Mouse (Mus musculus): ENCODE measurements around the gene Ppp2r5e. TPM values are rescaled to one million over a fixed set of nuclear protein-coding genes. Genes with fewer than 3 reads are reported as not detected.

The Ppp2r5e gene
- polyA plus RNA-seq, 1 experiment from 2014 or later, result 10.1 TPM

DNA sequence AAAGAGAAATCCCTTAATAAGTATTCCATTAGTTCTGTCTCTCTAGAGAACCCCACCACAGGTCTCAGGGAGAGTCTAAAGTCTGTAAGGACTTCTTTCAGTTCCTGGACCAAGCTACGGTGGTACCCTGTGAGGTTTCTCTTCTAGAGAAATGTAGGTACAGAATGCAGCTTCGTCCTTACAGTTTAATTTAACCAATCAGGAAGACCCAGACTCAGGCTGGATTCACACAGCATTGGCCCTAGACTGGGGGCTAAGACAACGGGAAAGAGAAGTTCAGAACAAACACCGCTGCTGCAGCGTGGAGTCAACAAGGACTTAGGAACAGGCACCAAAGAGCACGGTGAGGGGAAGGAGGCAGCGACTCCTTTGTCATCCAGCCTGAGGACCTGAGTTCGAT is 20.8 kb upstream of the Ppp2r5e start:
- Histone ChIP-seq H3K9ac (replicated peaks; ENCODE audit: low read length) (no peak overlapping the region), H3K4me3 (ENCODE audit: low read length) (no peak overlapping the region), H3K36me3 (ENCODE audit: insufficient read depth, low read length) (no peaks in the 10 kb centered on the region), H3K27me3 (ENCODE audit: insufficient read depth, low read length) (no peaks in the 10 kb centered on the region), H3K4me1 (ENCODE audit: insufficient read depth, low read length) (peaks cover 7% of the 10 kb centered on the region; the same call in 1 of the 2 replicates), H3K9me3 (ENCODE audit: low read length) (peaks cover 1% of the 10 kb centered on the region; the same call in 1 of the 2 replicates), H3K4me2 (replicated peaks; ENCODE audit: low read depth, low read length) (no peak overlapping the region), H3K27ac (ENCODE audit: low read length) (no peak overlapping the region)
- ATAC-seq (ENCODE audit: low FRiP score, low TSS enrichment), result 0 out of 2 replicates have a peak, but pooled peaks have one; percentile 6
- 66% methylated on average over 8 of the region's 8 CpGs for whole genome bisulfite sequencing

DNA sequence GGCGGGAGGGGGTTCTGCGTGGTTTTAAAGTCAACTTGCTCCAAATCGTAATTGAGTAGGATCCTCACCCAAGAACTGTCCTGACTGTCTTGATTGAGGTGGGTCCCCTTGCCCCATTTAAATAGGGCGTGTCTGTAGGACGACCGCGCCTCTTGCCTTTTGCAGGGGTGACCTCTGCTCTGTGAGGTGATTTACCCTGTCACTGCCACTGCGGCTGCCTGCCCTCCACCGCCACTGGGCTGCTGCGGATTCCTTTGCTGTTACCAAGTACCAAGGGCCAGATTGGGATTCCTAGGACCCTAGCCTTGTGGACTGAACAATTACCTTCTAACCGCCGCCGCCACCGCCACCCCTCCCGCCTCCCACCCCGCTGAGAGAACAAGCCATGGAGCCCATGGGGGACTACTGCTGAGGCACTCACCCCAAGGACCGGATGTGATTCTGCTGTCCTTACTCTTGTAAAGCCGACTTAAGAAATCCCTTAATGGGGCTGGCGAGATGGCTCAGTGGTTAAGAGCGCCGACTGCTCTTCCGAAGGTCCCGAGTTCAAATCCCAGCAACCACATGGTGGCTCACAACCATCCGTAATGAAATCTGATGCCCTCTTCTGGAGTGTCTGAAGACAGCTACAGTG is 20.2 kb upstream of the Ppp2r5e start:
- no peak overlapping the region for H3K27ac ChIP-seq (ENCODE audit: low read length)
- peak overlapping the region; percentile 57 for H3K4me2 ChIP-seq (replicated peaks; ENCODE audit: low read depth, low read length)
- H3K27me3 ChIP-seq (ENCODE audit: insufficient read depth, low read length), result no peaks in the 10 kb centered on the region
- 5% methylated on average over 23 of the region's 24 CpGs for WGBS
- peak overlapping the region; percentile 46; the same call in 1 of the 2 replicates for H3K9ac ChIP-seq (replicated peaks; ENCODE audit: low read length)
- ATAC-seq (ENCODE audit: low FRiP score, low TSS enrichment), result peak; percentile 92
- H3K4me1 ChIP-seq (ENCODE audit: insufficient read depth, low read length), result peaks cover 7% of the 10 kb centered on the region; the same call in 1 of the 2 replicates
- peak overlapping the region; percentile 29 for H3K4me3 ChIP-seq (ENCODE audit: low read length)
- H3K9me3 ChIP-seq (ENCODE audit: low read length), result no peaks in the 10 kb centered on the region
- no peaks in the 10 kb centered on the region for H3K36me3 ChIP-seq (ENCODE audit: insufficient read depth, low read length)

DNA sequence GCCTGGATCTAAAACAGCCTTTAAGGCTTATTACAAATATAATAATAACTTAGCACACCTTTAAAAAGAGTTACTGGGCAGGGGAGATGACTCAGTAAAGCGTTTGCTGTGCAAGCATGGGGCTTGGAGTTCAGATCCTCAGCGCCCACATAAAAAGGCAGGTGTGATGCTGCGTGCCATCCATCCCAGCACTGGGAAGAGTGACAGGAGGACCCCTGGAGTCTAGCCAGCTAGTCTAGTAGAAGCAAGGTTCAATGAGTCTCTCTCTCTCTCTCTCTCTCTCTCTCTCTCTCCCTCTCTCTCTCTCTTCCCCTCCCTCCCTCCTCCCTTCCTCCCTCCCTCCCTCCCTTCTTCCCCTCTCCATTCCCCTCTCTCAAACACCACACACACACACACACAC is 19.5 kb upstream of the Ppp2r5e start:
- no peaks in the 10 kb centered on the region for H3K36me3 ChIP-seq (ENCODE audit: insufficient read depth, low read length)
- H3K4me3 ChIP-seq (ENCODE audit: low read length), result no peak overlapping the region
- ATAC-seq (ENCODE audit: low FRiP score, low TSS enrichment), result 0 out of 2 replicates have a peak, but pooled peaks have one; percentile 39
- WGBS, result 76% methylated on average over 3 of the region's 3 CpGs
- H3K4me2 ChIP-seq (replicated peaks; ENCODE audit: low read depth, low read length), result peak overlapping the region; percentile 57
- H3K27ac ChIP-seq (ENCODE audit: low read length), result no peak overlapping the region
- peaks cover 7% of the 10 kb centered on the region; the same call in 1 of the 2 replicates for H3K4me1 ChIP-seq (ENCODE audit: insufficient read depth, low read length)
- H3K27me3 ChIP-seq (ENCODE audit: insufficient read depth, low read length), result no peaks in the 10 kb centered on the region
- no peak overlapping the region for H3K9ac ChIP-seq (replicated peaks; ENCODE audit: low read length)
- no peaks in the 10 kb centered on the region for H3K9me3 ChIP-seq (ENCODE audit: low read length)

GRCm38 (mm10) chr12:75612711-75613110 is 16.7 kb upstream of the Ppp2r5e start:
- Histone ChIP-seq H3K4me1 (ENCODE audit: insufficient read depth, low read length) (peaks cover 7% of the 10 kb centered on the region; the same call in 1 of the 2 replicates), H3K27me3 (ENCODE audit: insufficient read depth, low read length) (no peaks in the 10 kb centered on the region), H3K36me3 (ENCODE audit: insufficient read depth, low read length) (no peaks in the 10 kb centered on the region), H3K27ac (ENCODE audit: low read length) (no peak overlapping the region), H3K9ac (replicated peaks; ENCODE audit: low read length) (no peak overlapping the region), H3K9me3 (ENCODE audit: low read length) (no peaks in the 10 kb centered on the region), H3K4me3 (ENCODE audit: low read length) (no peak overlapping the region), H3K4me2 (replicated peaks; ENCODE audit: low read depth, low read length) (no peak overlapping the region)
- WGBS, result 72% methylated on average over 7 of the region's 7 CpGs
- ATAC-seq (ENCODE audit: low FRiP score, low TSS enrichment), result no peak

DNA sequence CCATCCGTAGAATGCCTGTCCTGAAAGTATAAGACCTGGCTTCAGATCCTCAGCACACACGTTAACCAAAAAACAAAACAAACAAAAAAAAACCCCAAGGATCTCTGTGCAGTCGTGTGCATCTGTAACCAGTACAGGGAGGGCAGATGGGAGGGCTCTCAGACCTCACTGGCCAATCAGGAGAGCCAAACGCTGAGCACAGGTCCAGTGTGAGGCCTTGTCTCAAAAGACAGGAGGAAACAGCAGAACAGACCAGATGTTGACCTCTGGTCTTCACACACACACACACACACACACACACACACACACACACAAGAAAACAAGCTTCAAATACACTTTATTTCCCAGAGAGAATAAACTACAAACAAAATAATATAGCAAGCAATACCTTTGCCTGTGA is 3.4 kb upstream of the Ppp2r5e start:
- 13% methylated on average over 4 of the region's 4 CpGs for WGBS
- H3K27ac ChIP-seq (ENCODE audit: low read length), result no peak overlapping the region
- ATAC-seq (ENCODE audit: low FRiP score, low TSS enrichment), result no peak
- H3K4me3 ChIP-seq (ENCODE audit: low read length), result no peak overlapping the region
- no peak overlapping the region for H3K4me2 ChIP-seq (replicated peaks; ENCODE audit: low read depth, low read length)
- H3K9ac ChIP-seq (replicated peaks; ENCODE audit: low read length), result no peak overlapping the region; the same call in 1 of the 2 replicates
- no peaks in the 10 kb centered on the region for H3K27me3 ChIP-seq (ENCODE audit: insufficient read depth, low read length)
- H3K36me3 ChIP-seq (ENCODE audit: insufficient read depth, low read length), result no peaks in the 10 kb centered on the region
- H3K4me1 ChIP-seq (ENCODE audit: insufficient read depth, low read length), result peaks cover 7% of the 10 kb centered on the region
- no peaks in the 10 kb centered on the region for H3K9me3 ChIP-seq (ENCODE audit: low read length)

GRCm38 (mm10) chr12:75598988-75599387 is 2.9 kb upstream of the Ppp2r5e start:
- Histone ChIP-seq H3K4me2 (replicated peaks; ENCODE audit: low read depth, low read length) (no peak overlapping the region), H3K9me3 (ENCODE audit: low read length) (no peaks in the 10 kb centered on the region), H3K4me3 (ENCODE audit: low read length) (no peak overlapping the region), H3K4me1 (ENCODE audit: insufficient read depth, low read length) (peaks cover 11% of the 10 kb centered on the region), H3K27ac (ENCODE audit: low read length) (no peak overlapping the region), H3K36me3 (ENCODE audit: insufficient read depth, low read length) (no peaks in the 10 kb centered on the region), H3K9ac (replicated peaks; ENCODE audit: low read length) (no peak overlapping the region), H3K27me3 (ENCODE audit: insufficient read depth, low read length) (no peaks in the 10 kb centered on the region)
- 59% methylated on average over 4 of the region's 4 CpGs for WGBS
- ATAC-seq (ENCODE audit: low FRiP score, low TSS enrichment), result no peak

DNA sequence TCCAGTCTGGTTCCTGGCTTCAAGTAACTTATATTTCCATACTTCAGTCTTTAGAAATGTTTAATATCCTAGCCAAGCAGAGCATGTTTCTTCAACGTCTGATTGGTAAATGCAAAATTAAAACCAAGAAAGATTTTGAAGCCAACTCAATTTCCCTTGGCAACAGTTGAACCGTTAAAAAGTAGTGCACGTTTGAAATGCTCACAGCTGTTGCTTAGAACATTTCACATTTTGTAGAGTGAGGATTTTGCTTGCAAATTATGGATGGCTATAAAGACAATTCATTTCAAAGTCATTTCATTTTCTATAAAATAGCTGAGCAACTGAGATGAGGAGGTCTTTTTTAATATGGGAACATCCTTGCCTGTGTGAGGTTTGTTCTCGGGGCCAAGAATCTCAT is 1.7 kb upstream of the Ppp2r5e start:
- H3K4me2 ChIP-seq (replicated peaks; ENCODE audit: low read depth, low read length), result no peak overlapping the region
- H3K9ac ChIP-seq (replicated peaks; ENCODE audit: low read length), result no peak overlapping the region
- H3K27me3 ChIP-seq (ENCODE audit: insufficient read depth, low read length), result no peaks in the 10 kb centered on the region
- H3K4me3 ChIP-seq (ENCODE audit: low read length), result no peak overlapping the region
- no peak for ATAC-seq (ENCODE audit: low FRiP score, low TSS enrichment)
- H3K4me1 ChIP-seq (ENCODE audit: insufficient read depth, low read length), result peaks cover 15% of the 10 kb centered on the region
- H3K27ac ChIP-seq (ENCODE audit: low read length), result no peak overlapping the region
- WGBS, result 88% methylated on average over 4 of the region's 4 CpGs
- H3K36me3 ChIP-seq (ENCODE audit: insufficient read depth, low read length), result peaks cover 3% of the 10 kb centered on the region; the same call in 1 of the 2 replicates
- H3K9me3 ChIP-seq (ENCODE audit: low read length), result no peaks in the 10 kb centered on the region

- peak overlapping the region; percentile 97 for H3K27ac ChIP-seq (ENCODE audit: low read length)
- H3K4me1 ChIP-seq (ENCODE audit: insufficient read depth, low read length), result peaks cover 15% of the 10 kb centered on the region
- H3K27me3 ChIP-seq (ENCODE audit: insufficient read depth, low read length), result no peaks in the 10 kb centered on the region
- peak overlapping the region; percentile 64 for H3K4me2 ChIP-seq (replicated peaks; ENCODE audit: low read depth, low read length)
- peak overlapping the region; percentile 91 for H3K9ac ChIP-seq (replicated peaks; ENCODE audit: low read length)
- peak overlapping the region; percentile 87 for H3K4me3 ChIP-seq (ENCODE audit: low read length)
- 0% methylated on average over 74 of the region's 97 CpGs for WGBS
- peaks cover 8% of the 10 kb centered on the region; the same call in 1 of the 2 replicates for H3K36me3 ChIP-seq (ENCODE audit: insufficient read depth, low read length)
- H3K9me3 ChIP-seq (ENCODE audit: low read length), result no peaks in the 10 kb centered on the region
- ATAC-seq (ENCODE audit: low FRiP score, low TSS enrichment), result peak; percentile 42; the same call in 1 of the 2 replicates
Measured at GRCm38 (mm10) chr12:75595291-75596153, 523 bp downstream of the Ppp2r5e start.

- peaks cover 17% of the 10 kb centered on the region for H3K36me3 ChIP-seq (ENCODE audit: insufficient read depth, low read length)
- no peaks in the 10 kb centered on the region for H3K27me3 ChIP-seq (ENCODE audit: insufficient read depth, low read length)
- no peak overlapping the region for H3K27ac ChIP-seq (ENCODE audit: low read length)
- H3K4me1 ChIP-seq (ENCODE audit: insufficient read depth, low read length), result peaks cover 13% of the 10 kb centered on the region
- peak overlapping the region; percentile 35 for H3K4me3 ChIP-seq (ENCODE audit: low read length)
- no peaks in the 10 kb centered on the region for H3K9me3 ChIP-seq (ENCODE audit: low read length)
- peak overlapping the region; percentile 64 for H3K4me2 ChIP-seq (replicated peaks; ENCODE audit: low read depth, low read length)
- peak overlapping the region; percentile 43; the same call in 1 of the 2 replicates for H3K9ac ChIP-seq (replicated peaks; ENCODE audit: low read length)
- WGBS, result 34% methylated on average over 5 of the region's 5 CpGs
- ATAC-seq (ENCODE audit: low FRiP score, low TSS enrichment), result no peak
Measured at GRCm38 (mm10) chr12:75594404-75594803, 1.6 kb downstream of the Ppp2r5e start.
